Mouse (Mus musculus) telencephalon, adult 2 months (tissue): ENCODE data around the gene Sorbs1.
"Not testable (repeated sequence)": the region's sequence is repeated elsewhere in the genome, so short reads cannot be mapped to it uniquely, and the experiment has no call there.

Experiments
- DNase-seq: peaks from one replicate; pipeline ENCODE4 v3.0.0-alpha.2; 2011; ENCODE audit warnings: low read depth, low spot score

Gene Sorbs1

GRCm38 (mm10) chr19:40513632-40514078 lies at the start of gene Sorbs1:
TSS of gene Sorbs1 (minus strand) at chr19:40513779.
- peak; percentile 93 for DNase-seq

DNA sequence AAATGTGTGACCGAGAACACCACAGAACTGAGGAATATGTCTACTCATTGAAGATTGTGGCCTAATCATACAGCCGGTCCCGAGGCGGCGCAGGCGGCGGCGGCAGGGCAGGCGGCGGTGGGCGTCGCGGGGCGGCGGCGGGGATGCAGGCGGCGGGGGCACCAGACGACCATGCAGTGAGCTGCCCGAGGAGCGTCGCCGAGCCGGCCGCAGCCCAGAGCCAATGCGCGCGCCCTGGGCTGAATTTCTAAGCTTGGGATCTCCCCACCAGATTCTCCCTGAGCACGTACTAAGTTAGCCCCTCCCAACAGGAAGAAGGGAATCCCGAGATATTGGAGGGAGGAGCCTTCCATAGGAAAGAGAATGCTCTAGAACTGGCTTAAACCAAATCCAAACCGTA lies 47.9 kb upstream of the Sorbs1 start:
- not testable (repeated sequence) for DNase-seq

GRCm38 (mm10) chr19:40556029-40556428 lies 42.5 kb upstream of the Sorbs1 start:
- DNase-seq = no peak

DNA sequence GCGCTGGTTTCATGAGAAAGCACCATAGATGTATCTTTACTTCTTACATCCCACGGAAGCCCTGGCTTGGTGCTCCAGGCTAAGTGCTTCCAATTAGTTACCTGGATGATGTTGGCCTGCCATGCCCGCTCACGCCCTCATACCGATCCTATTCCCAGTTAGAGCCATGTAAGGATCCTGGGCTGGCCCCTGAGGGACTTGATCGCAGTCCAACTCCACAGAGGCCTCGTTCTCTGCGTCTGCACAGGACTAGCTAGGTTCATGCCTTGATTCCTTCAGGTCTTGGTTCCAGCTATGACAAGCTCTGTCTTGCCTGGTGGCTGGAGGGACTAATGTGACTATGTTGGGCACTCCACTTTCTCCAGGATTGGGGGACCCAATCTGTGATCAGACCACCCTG lies 41.6 kb upstream of the Sorbs1 start:
- DNase-seq = no peak

DNA sequence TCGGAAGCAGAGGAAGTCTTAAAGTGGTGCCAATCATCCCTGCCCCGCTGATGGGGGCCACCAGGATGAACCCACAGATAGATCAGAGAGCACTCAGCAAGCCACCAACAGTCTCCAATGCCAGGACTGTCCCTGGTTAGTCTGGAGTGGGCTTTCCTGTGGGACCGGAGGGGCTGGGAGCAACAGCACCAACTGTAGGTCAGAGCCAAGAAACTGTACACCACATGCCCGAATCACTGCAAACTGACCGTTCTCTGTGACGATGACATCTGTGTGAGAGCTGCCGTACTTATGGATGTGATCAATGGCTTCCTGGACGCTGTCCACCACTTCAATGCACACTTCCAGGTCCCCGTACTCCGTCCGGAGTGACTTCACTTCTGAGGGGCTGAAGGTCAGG lies 40.8 kb upstream of the Sorbs1 start:
- DNase-seq = no peak

DNA sequence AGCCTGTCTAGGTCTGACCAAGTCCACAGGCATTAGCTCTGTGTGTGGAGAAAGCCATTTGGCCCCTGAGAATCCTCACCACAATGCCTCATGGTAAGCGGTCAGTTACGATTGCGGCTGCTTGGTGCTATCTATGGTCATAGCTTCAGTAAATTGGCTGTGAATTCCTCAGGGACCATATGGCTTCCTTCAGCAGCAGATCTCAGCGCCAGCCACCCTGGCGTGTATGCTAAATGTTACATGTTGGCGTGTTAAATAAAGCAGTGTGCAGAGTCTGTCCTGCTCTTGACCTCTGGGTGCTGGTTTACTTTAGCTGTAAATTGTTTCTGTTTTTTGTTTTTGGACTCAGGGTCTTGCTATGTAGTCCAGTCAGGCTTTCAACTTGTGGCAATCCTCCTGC lies 40.3 kb upstream of the Sorbs1 start:
- peak; percentile 32 for DNase-seq

DNA sequence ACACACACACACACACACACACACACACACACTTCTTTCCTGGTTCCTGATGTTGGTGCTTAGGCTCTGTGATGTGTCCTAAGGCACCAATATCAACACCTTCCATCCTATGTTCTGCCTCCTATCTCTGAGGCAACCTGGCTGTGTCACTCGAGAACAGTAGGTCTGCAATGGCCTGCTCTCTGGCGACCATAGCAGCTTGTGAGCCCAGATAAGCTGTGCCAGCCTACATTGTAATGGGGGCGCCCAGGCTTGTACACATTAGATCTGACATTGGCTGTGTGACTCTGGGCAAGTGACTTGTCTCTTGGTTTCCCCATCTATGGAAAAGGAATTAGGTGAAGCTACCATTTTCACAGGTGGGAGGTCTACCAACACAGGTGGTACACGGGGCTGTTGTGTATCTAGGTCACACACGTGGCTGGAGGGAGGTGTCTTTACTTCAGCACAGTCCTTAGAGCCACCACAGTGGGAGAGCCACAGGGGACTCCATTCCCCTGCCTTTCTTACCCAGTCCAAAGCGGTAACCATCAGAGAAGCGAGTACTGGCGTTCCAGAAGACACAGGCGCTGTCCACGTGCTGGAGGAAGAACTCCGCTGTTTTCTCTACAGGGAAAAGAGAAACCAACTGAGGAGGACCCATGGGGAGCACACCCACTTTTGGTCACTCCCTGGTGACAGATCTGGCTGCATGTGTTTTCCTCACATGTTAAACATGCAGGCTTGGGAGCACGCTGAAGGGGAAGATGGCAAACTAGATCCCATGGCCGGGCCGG lies 39.6 kb upstream of the Sorbs1 start:
- DNase-seq = no peak

DNA sequence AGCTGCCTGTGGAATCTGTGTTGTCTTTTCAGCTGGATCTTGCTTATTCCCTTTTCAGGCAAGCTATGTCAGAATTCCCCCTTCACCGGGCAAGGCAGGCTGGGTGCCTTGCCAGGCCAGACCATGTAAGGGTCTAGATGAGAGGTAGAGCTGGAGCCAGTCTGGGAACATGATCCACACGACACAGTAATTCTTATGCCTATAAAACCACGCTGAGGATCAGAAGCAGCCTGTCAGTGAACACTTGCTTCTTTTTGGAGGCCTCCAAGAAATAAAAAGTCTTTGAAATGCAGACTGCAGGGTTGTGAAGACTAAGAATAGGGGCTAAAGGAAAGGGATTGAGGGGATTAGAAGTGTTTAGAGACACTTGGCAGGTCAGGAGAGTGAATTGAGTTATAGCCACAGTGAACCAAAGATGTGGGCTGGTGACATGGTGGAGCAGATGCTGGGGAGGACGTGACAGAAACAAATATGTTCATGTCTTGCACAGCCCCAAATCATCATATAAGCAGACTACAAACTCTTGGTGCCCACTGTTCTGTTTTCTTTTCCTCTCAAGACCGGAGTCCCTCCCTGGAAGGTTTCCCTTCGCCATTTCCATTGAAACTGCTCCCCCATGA lies 36.0 kb upstream of the Sorbs1 start:
- no peak for DNase-seq

DNA sequence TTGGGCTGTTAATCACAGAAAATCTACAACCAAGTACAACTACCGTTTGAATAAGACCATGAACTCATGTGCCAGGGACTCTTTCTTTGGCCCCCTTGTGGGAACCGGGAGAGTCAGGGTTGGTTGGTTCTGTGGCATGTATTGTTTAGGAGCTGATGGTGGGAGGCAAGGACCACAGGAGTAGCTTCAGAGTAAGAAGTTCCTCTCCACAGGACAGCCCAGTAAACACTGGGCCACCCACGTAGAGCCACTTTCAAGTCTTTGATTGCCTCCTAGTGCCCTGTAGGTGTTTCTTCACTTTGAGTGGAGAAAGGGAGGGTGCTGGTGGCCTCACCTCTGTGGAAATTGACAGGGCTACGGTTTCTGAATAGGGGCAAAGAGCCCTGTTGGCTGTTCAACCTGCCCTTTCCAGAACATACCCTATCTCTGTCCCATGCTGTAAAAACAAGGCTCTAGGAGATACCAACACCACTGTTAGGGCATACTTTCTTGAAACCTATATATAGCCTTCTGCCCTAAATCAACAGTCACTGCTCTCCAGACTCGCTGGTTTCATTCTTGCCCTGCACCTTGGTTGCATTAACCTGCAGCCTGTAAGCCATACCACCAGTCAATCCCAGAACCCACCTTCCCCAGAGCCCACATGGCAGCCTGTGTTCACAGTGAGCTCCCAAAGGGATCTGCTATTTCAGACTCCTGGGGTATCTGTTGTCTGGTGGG lies 35.4 kb upstream of the Sorbs1 start:
- DNase-seq = no peak

DNA sequence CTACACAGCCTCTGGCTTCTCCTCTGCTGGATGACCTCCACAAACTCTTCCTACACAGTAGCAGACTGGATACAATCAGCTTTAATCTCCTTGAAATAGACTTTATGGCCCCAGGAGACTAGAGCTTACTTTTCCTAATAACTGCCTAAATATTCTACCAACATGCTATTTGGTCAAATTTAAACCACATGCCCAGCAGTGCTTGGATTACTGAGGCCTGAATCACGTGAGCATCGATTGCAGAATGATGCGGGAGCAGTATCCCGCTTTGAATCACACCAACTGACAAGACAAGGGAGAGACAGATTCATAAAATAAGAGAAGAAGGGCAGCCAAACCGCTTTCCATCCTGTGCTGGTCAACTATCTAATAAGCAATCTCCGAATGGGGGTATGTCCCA lies 34.8 kb upstream of the Sorbs1 start:
- no peak for DNase-seq

DNA sequence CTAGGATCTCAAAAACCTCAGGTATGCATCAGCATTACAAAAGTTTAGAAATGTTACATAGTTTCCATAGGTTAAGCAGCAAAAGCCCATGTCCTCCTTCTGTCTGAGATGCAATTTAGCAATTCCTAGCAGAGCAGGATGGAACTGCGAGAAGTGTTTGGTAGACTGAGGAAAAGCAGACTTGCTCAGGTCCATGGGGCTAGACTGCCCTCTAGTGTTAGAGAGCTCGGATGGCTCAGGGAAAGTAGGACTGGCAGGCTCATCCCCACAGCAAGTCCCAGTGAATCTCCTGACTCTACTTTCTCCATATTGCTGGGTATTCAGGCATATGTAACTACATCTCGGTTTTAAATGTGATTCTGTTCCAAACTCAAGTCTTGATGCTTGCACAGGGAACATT lies 31.3 kb upstream of the Sorbs1 start:
- peak; percentile 64 for DNase-seq

- DNase-seq = no peak
Measured at GRCm38 (mm10) chr19:40542776-40543175, 29.2 kb upstream of the Sorbs1 start.

GRCm38 (mm10) chr19:40536526-40536925 lies 22.9 kb upstream of the Sorbs1 start:
- no peak for DNase-seq

- DNase-seq = no peak
Measured at GRCm38 (mm10) chr19:40532525-40532924, 18.9 kb upstream of the Sorbs1 start.

GRCm38 (mm10) chr19:40530323-40530722 lies 16.7 kb upstream of the Sorbs1 start:
- DNase-seq = no peak

GRCm38 (mm10) chr19:40528254-40528653 lies 14.7 kb upstream of the Sorbs1 start:
- DNase-seq = no peak

DNA sequence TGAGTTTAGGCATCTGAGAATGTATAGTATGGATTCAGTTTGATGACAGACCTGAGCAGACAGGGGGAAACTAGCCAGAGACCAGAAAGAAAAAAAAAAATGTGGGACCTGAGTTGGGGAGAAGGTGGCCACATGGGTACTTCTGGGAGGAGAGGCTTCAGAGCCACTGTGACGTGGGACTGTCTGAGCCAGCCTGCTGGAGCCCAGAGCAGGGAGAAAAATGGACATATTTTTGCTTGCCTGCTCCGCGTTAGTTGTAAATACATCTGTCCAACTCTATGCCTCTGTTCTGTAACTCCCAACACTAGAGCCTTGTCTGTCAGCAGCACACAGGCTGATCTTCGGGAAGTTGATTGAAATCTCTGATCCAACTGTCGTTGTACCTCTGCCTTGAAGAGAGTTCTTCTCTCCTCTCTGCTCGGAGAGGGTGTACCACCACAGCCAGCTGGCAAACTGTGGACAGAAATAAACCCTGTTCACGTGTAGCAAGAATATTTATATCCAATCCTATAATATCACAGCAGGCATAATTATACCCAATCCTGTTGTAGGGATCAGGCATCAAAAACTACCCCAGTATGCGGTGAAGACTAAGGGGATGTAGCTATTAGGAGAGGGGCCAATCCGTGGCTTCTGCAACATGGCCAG lies 12.9 kb upstream of the Sorbs1 start:
- DNase-seq = no peak

GRCm38 (mm10) chr19:40523431-40524005 lies 9.9 kb upstream of the Sorbs1 start:
- DNase-seq = no peak

DNA sequence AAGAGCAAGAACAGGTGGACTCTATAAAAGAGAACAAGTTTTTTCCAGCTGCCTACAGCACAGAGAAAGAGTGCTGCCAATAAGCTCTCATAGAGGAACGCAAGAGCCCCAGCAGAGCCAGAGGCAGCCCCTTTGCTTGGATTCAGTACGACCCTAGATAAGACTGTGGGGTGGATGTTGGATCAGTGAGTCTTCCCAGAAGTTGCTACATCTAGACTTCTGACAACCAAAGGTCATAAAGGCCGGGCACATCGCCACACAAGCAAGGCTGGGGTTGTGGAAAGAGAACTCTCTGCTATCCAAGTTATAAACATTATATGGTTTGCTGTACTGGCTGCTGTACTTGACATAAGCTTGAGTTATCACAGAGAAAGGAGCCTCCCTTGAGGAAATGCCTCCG lies 6.8 kb upstream of the Sorbs1 start:
- DNase-seq = no peak

GRCm38 (mm10) chr19:40518706-40519105 lies 5.1 kb upstream of the Sorbs1 start:
- no peak for DNase-seq

DNA sequence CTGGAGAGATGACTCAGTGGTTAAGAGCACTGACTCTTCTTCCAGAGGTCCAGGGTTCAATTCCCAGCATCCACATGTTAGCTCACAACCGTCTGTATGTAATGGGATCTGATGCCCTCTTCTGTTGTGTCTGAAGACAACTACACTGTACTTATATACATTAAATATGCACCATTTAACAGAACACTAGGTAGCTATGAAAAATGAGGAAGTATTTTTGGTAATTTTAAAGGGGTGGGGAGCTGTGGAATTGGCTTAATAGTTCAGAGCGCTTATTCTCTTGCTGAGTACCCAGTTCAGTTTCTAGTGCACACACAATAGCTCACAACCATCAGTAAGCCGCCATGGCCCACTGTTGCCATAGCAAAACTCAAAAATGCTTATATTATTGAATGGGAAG lies 2.0 kb upstream of the Sorbs1 start:
- no peak for DNase-seq

- DNase-seq = no peak
Measured at GRCm38 (mm10) chr19:40514376-40514775, 797 bp upstream of the Sorbs1 start.
